Mouse (Mus musculus): ENCODE measurements around the gene Pdcd11.
A peak's percentile ranks its signal among the peaks of the same experiment; 100 is the strongest.

The Pdcd11 gene

GRCm38 (mm10) chr19:47128164-47128563, 37.6 kb downstream of the Pdcd11 start:
- DNase-seq (ENCODE audit: low read depth, low spot score): no peak

- DNase-seq (ENCODE audit: low read depth, low spot score): no peak
These were observed 38.3 kb downstream of the Pdcd11 start for GRCm38 (mm10) chr19:47128835-47129234.

GRCm38 (mm10) chr19:47130551-47131125, 40.1 kb downstream of the Pdcd11 start:
- DNase-seq (ENCODE audit: low read depth, low spot score): no peak

DNA sequence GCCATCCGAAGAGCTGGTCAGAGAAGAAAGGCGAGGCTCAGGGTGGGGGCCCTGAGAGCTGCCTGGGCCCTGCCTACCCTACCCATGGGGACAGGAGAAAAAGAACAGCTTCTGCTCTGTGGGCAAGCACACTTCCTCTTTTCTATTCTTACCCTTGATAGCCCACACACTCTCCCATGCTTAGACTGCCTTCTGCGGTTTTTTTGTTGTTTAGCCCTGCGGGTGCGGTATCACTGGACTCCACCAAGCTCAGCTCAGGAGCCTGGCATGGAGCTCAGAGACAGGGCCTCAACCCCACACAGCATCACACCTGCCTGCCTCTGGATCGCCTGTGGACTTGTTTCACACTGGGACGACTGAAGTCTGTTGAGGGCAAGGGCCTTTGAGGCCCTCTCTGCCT, 42.6 kb downstream of the Pdcd11 start:
- no peak for DNase-seq (ENCODE audit: low read depth, low spot score)

DNA sequence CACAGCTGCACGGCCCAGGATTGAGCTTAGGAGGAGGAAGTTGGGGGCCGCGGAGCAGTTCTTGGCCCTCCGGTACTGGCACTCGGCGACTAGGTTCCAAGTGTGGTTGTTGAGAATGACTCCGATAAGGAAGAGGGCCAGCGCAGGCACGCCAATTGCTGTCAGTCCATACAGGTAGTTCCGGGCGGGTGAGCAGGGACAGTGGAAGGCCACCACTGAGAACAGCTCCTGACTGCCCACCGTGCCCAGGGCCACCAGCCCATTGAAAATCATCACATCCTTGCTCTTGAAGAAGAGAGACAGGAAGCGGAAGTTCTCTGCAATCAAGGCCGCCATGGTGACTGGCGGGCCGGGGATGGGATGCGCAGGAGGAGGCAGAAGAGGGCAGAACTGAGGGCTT, 45.0 kb downstream of the Pdcd11 start:
- peak; percentile 39 for DNase-seq (ENCODE audit: low read depth, low spot score)

- no peak for DNase-seq (ENCODE audit: low read depth, low spot score)
These were observed 45.6 kb downstream of the Pdcd11 start for GRCm38 (mm10) chr19:47136170-47136569.

- peak; percentile 80 for DNase-seq (ENCODE audit: low read depth, low spot score)
These were observed 46.5 kb downstream of the Pdcd11 start for GRCm38 (mm10) chr19:47137051-47137581.

- DNase-seq (ENCODE audit: low read depth, low spot score): peak; percentile 61
These were observed 47.3 kb downstream of the Pdcd11 start, which contains the start of gene Calhm2 for GRCm38 (mm10) chr19:47137771-47138421. Calhm2 (minus strand) TSS chr19:47138294.

GRCm38 (mm10) chr19:47139611-47140010, 49.0 kb downstream of the Pdcd11 start:
- peak; percentile 69 for DNase-seq (ENCODE audit: low read depth, low spot score)

GRCm38 (mm10) chr19:47142438-47142837, 51.9 kb downstream of the Pdcd11 start:
- peak; percentile 43 for DNase-seq (ENCODE audit: low read depth, low spot score)

DNA sequence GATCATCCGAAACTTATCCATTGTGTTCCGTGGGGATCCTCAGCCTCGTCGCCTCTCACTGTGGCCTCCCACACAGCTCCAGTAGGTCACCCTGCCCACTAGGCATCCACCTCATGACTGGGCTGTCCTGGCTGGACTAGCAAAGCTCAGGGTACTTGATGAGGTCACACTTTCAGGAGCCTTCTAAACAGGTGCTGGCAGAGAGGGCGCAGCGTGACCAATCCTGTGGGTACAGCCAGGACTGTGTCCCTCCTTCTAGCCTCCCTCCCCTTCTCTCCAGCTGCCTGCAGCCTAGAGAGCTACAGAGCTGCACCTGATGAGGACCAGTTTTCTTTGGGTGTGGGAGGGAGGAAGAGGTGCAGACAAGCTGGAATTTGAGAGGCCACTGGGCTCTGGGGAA, 53.6 kb downstream of the Pdcd11 start, which contains the start of gene Calhm1:
TSS of gene Calhm1 (minus strand) at position 101 of the 400 bp plus-strand sequence.
- DNase-seq (ENCODE audit: low read depth, low spot score): no peak

DNA sequence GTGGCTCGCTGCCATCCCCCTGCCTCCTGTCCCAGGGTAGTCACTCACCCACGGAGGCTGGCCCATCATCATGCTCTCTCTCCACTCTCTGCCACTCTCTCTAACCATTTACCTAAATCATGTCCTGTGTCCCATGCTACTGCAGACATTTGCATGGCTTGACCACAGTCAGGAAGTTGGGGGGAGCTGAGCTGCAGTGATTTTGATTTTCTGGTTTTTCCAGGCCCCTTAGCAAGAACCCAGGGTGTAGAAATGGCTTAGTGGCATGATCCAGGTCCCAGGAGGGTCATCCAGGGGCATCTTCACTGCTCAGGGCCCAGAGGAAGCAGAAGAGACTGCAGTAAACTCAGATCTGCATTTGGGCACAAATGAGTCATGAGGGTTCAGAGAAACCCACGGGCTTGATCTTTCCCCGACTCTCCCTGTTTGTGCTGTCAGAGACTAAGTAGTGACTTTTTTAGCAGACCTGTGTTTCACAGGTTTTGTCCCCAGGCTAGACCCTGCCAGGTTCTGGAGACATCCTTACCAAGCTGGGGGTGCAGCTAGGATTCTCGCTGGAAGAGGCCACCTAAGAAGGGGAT, 57.8 kb downstream of the Pdcd11 start:
- DNase-seq (ENCODE audit: low read depth, low spot score): no peak

GRCm38 (mm10) chr19:47149854-47150253, 59.3 kb downstream of the Pdcd11 start:
- peak; percentile 94 for DNase-seq (ENCODE audit: low read depth, low spot score)

DNA sequence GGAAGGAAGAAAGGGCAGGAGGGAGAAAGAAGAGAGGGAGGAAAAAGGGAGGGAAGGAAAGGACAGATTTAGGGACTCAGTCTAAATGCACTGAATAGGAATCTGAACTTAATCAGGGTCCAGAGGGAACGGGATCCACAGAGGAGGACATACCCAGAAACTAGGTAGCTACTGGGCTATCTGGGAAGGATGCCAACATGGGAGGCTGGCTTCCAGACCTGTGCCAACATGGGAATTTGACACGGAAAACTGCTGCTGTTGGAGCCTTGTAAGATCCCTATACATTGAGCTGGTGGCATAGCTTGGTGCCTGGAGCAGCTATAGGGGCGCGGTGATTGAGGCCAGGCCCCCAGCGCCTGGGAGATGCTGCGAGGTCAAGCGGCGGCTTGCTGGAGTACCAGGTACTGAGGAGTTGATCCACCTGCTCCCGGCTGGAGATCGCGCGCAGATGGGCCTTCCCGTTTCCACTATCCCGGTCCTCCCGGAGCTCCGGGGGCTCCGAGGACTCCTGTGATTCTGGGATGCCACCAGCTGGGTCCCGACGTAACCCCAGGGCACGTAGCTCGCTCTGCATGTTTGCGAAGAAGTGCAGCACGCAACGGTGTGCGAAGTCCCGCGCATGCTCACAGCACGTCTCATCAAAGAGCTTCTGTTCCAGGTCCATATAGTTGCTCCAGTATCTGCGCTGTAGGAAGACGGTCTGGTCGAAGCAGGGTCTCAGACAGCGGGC, 60.9 kb downstream of the Pdcd11 start:
- peak; percentile 70 for DNase-seq (ENCODE audit: low read depth, low spot score)

GRCm38 (mm10) chr19:47152062-47152369, 61.4 kb downstream of the Pdcd11 start:
- DNase-seq (ENCODE audit: low read depth, low spot score): no peak

- peak; percentile 65 for DNase-seq (ENCODE audit: low read depth, low spot score)
These were observed 63.2 kb downstream of the Pdcd11 start for GRCm38 (mm10) chr19:47153767-47154166.

DNA sequence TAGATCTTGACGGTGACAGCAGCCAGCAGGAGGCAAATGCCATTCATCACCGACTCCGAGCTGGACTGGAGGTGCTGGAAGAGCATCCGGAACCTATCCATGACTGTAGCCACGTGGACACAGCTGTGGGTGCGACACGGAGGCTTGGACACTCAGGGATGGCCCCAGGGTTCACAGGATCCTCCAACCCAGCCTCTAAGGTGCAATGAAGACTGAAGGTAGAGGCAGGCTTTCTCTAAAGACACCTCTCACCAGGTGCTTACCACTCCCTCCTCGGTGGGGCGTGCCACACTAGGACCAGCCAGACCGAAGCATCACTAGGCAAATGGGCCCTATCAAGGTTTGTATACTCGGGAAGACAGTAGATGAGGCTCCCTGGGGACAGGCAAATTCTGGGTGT, 67.1 kb downstream of the Pdcd11 start, which contains the start of gene Calhm3:
TSS of gene Calhm3 (minus strand) at position 101 of the 400 bp plus-strand sequence.
- no peak for DNase-seq (ENCODE audit: low read depth, low spot score)

DNA sequence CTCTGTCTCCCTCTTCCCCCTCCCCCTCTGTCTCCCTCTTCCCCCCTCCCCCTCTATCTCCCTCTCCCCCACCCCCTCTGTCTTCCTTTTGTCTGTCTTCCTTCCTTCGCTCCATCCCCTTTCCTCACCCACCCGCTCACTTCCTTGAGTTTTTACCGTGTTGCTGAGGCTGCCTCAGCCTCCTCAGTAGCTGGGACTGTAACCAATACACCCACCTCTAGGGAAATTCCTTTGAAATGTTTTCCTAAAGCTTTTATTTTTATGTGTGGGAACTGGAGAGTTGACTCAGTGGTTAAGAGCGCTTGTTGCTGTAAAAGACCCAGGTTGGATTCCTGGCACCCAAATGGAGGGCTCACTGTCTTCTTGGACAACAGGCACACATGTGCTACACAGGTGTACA, 71.1 kb downstream of the Pdcd11 start:
- peak; percentile 37 for DNase-seq (ENCODE audit: low read depth, low spot score)

- peak; percentile 52 for DNase-seq (ENCODE audit: low read depth, low spot score)
These were observed 72.7 kb downstream of the Pdcd11 start for GRCm38 (mm10) chr19:47163176-47163744.

DNA sequence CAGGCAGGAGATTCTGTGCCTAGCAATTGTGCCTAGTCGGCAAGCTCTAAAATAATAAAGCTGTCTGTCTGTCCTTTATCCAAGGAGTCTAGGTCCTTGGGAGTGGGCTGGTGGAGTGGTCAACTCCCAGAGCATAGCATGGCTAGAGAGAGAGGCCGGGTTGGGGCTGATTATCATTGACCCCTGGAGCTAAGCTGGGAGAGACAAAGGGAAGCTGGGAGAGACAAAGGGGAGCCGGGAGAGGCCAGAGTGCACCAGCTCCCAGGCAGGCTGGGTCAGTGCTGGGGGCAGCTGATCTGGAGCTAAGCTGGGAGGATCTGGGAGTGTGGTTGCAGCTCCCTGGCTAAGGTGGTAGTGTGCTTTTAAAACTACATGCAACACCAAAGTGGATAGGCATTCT, 76.2 kb downstream of the Pdcd11 start:
- DNase-seq (ENCODE audit: low read depth, low spot score): no peak

DNA sequence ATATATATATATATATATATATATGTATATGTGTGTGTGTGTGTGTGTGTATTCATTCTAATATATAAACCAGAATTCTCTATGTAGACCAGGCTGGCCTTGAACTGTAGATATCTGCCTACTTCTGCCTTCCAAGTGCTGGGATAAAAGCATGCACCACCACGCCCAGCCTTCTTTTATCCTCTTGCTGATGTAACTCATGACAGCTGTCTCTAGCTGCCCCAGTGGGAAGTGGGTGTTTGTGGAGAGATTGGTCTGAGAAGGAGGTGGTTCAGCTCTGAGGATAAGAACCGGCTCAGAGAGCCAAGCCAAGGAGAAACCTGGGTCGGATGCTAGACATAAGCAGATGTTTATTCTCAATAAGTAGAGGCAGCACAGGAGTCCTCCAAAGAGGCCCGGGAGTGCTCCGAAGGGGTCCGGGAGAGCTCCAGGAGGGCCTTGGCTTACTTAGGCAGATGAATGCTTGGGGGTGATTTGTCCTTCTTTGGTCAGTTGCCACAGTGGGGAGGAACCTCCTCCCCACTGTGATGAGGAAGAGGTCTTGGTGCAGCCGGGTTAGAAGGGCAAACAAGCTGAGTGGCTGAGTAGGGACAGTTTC, 77.1 kb downstream of the Pdcd11 start:
- no peak for DNase-seq (ENCODE audit: low read depth, low spot score)
